Mouse (Mus musculus): ENCODE results near the gene Chtf18.

DNA sequence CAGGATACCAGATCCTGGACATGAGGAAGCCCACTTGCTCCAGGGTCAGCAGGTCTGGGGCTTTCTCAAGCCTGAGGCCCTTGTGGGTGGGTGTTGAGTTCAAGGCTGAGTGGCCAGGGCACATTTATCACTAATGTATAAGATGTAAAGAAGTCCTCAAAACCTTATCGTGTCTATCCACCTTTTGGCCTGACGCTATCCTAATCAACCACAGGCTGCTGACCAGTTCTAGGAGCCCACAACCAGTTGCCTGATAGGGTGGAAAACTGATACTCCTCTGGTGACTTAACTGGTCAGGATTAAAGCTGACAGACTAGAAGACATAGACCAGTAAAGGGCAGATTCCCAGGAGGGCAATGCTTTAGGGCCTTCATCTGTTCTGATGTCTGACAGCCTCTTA, 17.2 kb downstream of the Chtf18 start:
- TF ChIP-seq CTCF (IDR thresholded peaks at IDR 0.05; ENCODE audit: control insufficient read depth, insufficient read depth, insufficient read length) (no peak), MYOD1 (IDR thresholded peaks at IDR 0.05; ENCODE audit: control insufficient read depth, insufficient read length, low read depth) (no peak), USF1 (IDR thresholded peaks at IDR 0.05; ENCODE audit: low read depth) (no peak), MYOG (IDR thresholded peaks at IDR 0.05; ENCODE audit: control insufficient read depth, extremely low read depth, insufficient read length) (no peak), MAX (IDR thresholded peaks at IDR 0.05) (no peak)

All from C2C12 (cell line).